Mouse (Mus musculus) ES-E14 (cell line): ENCODE measurements at regions not wholly inside any gene's neighbourhood (a gene's known extent, or its start where the extent isn't known, plus 50 kb on each side); places are given as distances from the start of the nearest gene placed in this dataset.
"Not testable (repeated sequence)": the region's sequence is repeated elsewhere in the genome, so short reads cannot be mapped to it uniquely, and the experiment has no call there.

Source experiments
- DNase-seq: peaks from one replicate; pipeline ENCODE4 v3.0.0-alpha.2; 2013; ENCODE audit warnings: low read depth, low spot score
- H3K27ac ChIP-seq: 2 replicates; pipeline ENCODE4 v1.5.1; 2012; ENCODE audit warnings: low read depth, mild to moderate bottlenecking, low read length, moderate library complexity, mixed read lengths; ENCODE audit not compliant: poor library complexity, insufficient read depth, severe bottlenecking
- H3K36me3 ChIP-seq: 2 replicates; pipeline ENCODE4 v1.6.1; 2012; ENCODE audit warnings: mild to moderate bottlenecking, low read length, moderate library complexity, mixed read lengths; ENCODE audit not compliant: control insufficient read depth, poor library complexity, insufficient read depth, severe bottlenecking
- H3K4me1 ChIP-seq, 2 experiments: fragments of 150-350 bp in 1 of 2; sonication (generic) in 1 of 2; 2 replicates each; pipeline ENCODE4 v1.6.1; 2012; ENCODE audit warnings: low read length in 2 of 2, mild to moderate bottlenecking in 1 of 2, mixed read lengths in 1 of 2; ENCODE audit not compliant: control insufficient read depth in 2 of 2, insufficient read depth in 2 of 2, poor library complexity in 1 of 2
- H3K4me3 ChIP-seq, 2 experiments: fragments of 150-350 bp in 1 of 2; sonication (generic) in 1 of 2; 2 replicates each; pipeline ENCODE4 v1.5.1; 2012; ENCODE audit warnings: low read length in 2 of 2, low read depth in 1 of 2, mild to moderate bottlenecking in 1 of 2, mixed read lengths in 1 of 2; ENCODE audit not compliant: insufficient read depth in 1 of 2, poor library complexity in 1 of 2, severe bottlenecking in 1 of 2
- H3K9ac ChIP-seq: 2 replicates; pipeline ENCODE4 v1.6.1; 2012; ENCODE audit warnings: low read depth, mild to moderate bottlenecking, low read length, mixed read lengths; ENCODE audit not compliant: poor library complexity, insufficient read depth, severe bottlenecking
- H3K9me3 ChIP-seq: fragments of 150-350 bp; sonication (generic); 2 replicates; pipeline ENCODE4 v1.6.1; 2012; ENCODE audit warnings: low read depth, mild to moderate bottlenecking, low read length; ENCODE audit not compliant: control insufficient read depth, insufficient read depth
- CHD2 ChIP-seq: IDR thresholded peaks from 2 replicates; pipeline ENCODE4 v1.6.1; 2014; ENCODE audit warnings: mild to moderate bottlenecking, low read depth, low read length, inconsistent platforms
- HCFC1 ChIP-seq: IDR thresholded peaks from 2 replicates; pipeline ENCODE4 v1.6.1; 2012; ENCODE audit warnings: low read length, inconsistent platforms, borderline replicate concordance; ENCODE audit not compliant: insufficient read depth
- MAFK ChIP-seq: IDR thresholded peaks from 2 replicates; pipeline ENCODE4 v1.6.1; 2014; ENCODE audit warnings: mild to moderate bottlenecking, low read depth, low read length, inconsistent platforms; ENCODE audit not compliant: insufficient read depth
- ZC3H11A ChIP-seq: IDR thresholded peaks from 2 replicates; pipeline ENCODE4 v1.6.1; 2012; ENCODE audit warnings: low read depth, mild to moderate bottlenecking, inconsistent platforms, low read length, borderline replicate concordance
- ZNF384 ChIP-seq: IDR thresholded peaks from 2 replicates; pipeline ENCODE4 v1.6.1; 2012; ENCODE audit warnings: low read depth, low read length, inconsistent platforms
- in situ Hi-C, 2 experiments: fragments of 600-800 bp; cut with MboI; formaldehyde crosslinking; loops; one replicate each; pipeline ENCODE4 v1.15.1; 2025; ENCODE audit warnings: low sequenced_read_pairs in 2 of 2, inconsistent platforms in 1 of 2; ENCODE audit not compliant: unreplicated experiment in 2 of 2

DNA sequence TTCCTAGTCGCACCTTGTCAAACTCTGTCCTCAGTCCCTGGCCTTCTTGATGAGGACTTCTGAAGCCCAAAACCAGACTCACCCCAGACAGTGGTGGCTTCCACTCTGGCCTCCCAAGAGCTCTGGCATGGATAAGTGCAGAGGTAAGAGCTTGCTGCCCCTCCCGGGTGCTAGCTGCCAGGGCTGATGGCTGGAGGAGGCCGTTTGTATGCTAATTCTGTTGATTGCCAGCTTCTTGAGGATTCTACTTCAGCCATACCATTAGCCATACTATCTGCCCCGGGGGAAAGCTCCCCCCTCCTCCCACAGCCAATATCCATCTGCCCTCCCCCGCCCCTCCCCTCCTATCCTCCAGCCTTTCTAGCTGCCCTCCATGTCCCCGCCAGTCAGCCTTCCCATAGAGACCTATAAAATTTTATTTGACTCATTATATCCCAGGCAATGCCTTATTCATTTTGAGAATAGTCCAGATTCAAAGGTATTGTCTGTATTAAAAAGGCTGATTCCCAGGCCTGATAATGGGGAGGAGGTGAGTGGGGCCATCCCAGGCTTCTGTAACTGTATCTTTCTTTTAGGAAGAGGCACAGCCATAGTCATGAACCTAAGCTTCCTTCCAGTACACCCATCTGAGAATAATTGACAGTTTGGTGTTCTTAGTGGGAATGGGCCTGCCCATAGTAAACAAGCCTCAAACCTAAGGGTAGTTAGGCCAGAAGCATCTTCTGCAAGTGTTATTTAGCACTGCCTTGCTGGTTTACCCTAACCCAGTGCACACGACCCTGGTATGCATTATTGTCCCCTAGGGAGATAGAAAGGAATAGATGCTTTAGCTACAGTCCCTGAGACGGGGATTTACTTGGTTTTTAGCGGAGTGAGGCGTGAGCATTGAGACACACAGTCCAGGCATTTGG, 239.2 kb upstream of the 1700012A03Rik start:
- Histone ChIP-seq H3K4me1 (0 out of 4 replicates have a peak, but pooled peaks cover 0 to 3% of the 10 kb centered on the region in 2 experiments), H3K27ac (no peak overlapping the region), H3K9ac (no peak overlapping the region), H3K9me3 (no peaks in the 10 kb centered on the region), H3K36me3 (no peaks in the 10 kb centered on the region), H3K4me3 (no peak overlapping the region)
- no peak for DNase-seq
- in situ Hi-C loops = no loop called here
- no peak for TF ChIP-seq CHD2
- no peak for TF ChIP-seq ZC3H11A
- no peak for TF ChIP-seq ZNF384
- TF ChIP-seq MAFK = no peak

- H3K9ac ChIP-seq, DNase-seq, H3K27ac ChIP-seq, H3K4me3 ChIP-seq, H3K36me3 ChIP-seq, in situ Hi-C loops, H3K4me1 ChIP-seq, H3K9me3 ChIP-seq: not testable (repeated sequence)
These were observed 240.7 kb upstream of the Podxl start for GRCm38 (mm10) chr6:31804468-31804867.

DNA sequence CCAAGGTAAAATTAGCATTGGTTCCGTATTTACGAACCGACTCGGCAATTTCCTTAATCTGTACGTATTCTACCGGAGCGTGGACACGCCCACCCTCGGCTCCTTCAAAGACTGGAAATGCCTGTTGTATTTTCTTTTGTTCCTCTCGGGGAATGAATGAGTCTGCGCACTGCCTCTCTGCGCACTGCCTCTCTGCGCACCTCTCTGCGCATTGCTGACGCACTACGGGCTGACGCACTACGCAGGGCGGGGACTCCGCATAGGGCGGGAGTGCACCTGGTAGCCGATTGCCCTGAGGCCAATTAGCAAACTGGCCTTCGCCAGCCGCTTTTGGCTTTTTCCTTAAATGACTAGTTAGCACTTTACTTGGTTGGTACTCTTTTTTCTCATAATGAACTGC, 239.4 kb upstream of the Podxl start:
- H3K9ac ChIP-seq, H3K36me3 ChIP-seq, DNase-seq, H3K4me3 ChIP-seq, in situ Hi-C loops, H3K9me3 ChIP-seq, H3K4me1 ChIP-seq, H3K27ac ChIP-seq: not testable (repeated sequence)

DNA sequence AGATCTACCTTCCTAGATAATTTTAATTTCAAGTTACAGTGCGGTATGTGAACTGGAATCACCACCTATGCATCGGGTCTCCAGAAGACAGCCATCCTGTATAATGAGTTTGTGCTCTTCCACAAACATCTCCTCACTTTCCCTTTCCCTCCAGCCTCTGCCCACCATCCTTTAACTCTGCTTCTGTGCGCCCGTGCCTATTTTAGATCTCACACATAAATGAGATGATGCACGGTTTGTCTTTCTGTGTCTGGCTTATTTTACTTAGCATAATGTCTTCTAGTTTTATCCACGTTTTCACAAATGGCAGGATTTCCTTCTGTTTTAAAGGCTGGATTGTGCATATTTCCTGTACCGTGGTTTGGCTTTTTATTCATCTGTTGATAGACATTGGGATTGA, 227.8 kb upstream of the Podxl start:
- Histone ChIP-seq H3K36me3 (no peaks in the 10 kb centered on the region), H3K27ac (no peak overlapping the region), H3K4me3 (no peak overlapping the region), H3K4me1 (no peaks in the 10 kb centered on the region), H3K9me3 (no peaks in the 10 kb centered on the region), H3K9ac (no peak overlapping the region)
- TF ChIP-seq CHD2 = no peak
- no peak for TF ChIP-seq ZC3H11A
- no peak for TF ChIP-seq HCFC1
- no peak for TF ChIP-seq MAFK
- no peak for TF ChIP-seq ZNF384
- no peak for DNase-seq
- in situ Hi-C loops = no loop called here

GRCm38 (mm10) chr6:31790906-31791305, 227.1 kb upstream of the Podxl start:
- no peak for TF ChIP-seq ZNF384
- TF ChIP-seq HCFC1 = no peak
- TF ChIP-seq CHD2 = no peak
- TF ChIP-seq MAFK = no peak
- TF ChIP-seq ZC3H11A = no peak
- no peaks in the 10 kb centered on the region for H3K9me3 ChIP-seq
- no peak for DNase-seq
- no peak overlapping the region for H3K4me3 ChIP-seq
- H3K4me1 ChIP-seq = no peaks in the 10 kb centered on the region
- no peaks in the 10 kb centered on the region for H3K36me3 ChIP-seq
- no peak overlapping the region for H3K27ac ChIP-seq
- in situ Hi-C loops = no loop called here
- no peak overlapping the region for H3K9ac ChIP-seq
